Mouse (Mus musculus) limb, embryonic 15.5 days (tissue): ENCODE data around the gene Plcb4. TPM values are rescaled to one million over a fixed set of nuclear protein-coding genes. Genes with fewer than 3 reads are reported as not detected.

Experiments used
- ATAC-seq: fragments of 200-750 bp; cut with Nextera tagmentation; 2 replicates; pipeline ENCODE4 v1.8.0; 2017; ENCODE audit warnings: low read depth, moderate TSS enrichment; ENCODE audit not compliant: insufficient number of reproducible peaks, low FRiP score, low TSS enrichment
- H3K27ac ChIP-seq: fragments of 300-500 bp; sonication (generic); 2 replicates; pipeline ENCODE4 v1.5.1; 2015; ENCODE audit warnings: moderate library complexity, mild to moderate bottlenecking, inconsistent platforms
- H3K27me3 ChIP-seq: fragments of 300-500 bp; sonication (generic); 2 replicates; pipeline ENCODE4 v1.6.1; 2015; ENCODE audit warnings: inconsistent platforms
- H3K36me3 ChIP-seq: fragments of 300-500 bp; sonication (generic); 2 replicates; pipeline ENCODE4 v1.6.1; 2015; ENCODE audit warnings: inconsistent platforms
- H3K4me1 ChIP-seq: fragments of 300-500 bp; sonication (generic); 2 replicates; pipeline ENCODE4 v1.6.1; 2015; ENCODE audit warnings: inconsistent platforms
- H3K4me2 ChIP-seq: fragments of 300-500 bp; sonication (generic); 2 replicates; pipeline ENCODE4 v1.6.1; 2015; ENCODE audit warnings: mild to moderate bottlenecking, inconsistent platforms
- H3K4me3 ChIP-seq: fragments of 300-500 bp; sonication (generic); 2 replicates; pipeline ENCODE4 v1.5.1; 2015; ENCODE audit warnings: mild to moderate bottlenecking, inconsistent platforms
- H3K9ac ChIP-seq: fragments of 300-500 bp; sonication (generic); 2 replicates; pipeline ENCODE4 v1.6.1; 2015; ENCODE audit warnings: inconsistent platforms
- H3K9me3 ChIP-seq: fragments of 300-500 bp; sonication (generic); 2 replicates; pipeline ENCODE4 v1.6.1; 2016; ENCODE audit warnings: inconsistent platforms
- WGBS: fragments of 180-500 bp; shearing (Covaris S2); methylation state at CpG from one replicate; pipeline ENCODE4 v1.1.7; 2015; 5-methylcytosine and 5-hydroxymethylcytosine counted together
- polyA plus RNA-seq: library from polyadenylated mRNA; unstranded; fragments of >200 nt; fragmentation: Nextera tagmentation; extraction: Ambion mirVana; gene quantifications from 2 replicates; pipeline ENCODE4 v1.2.1, GENCODE M21; 2015

The Plcb4 gene
- 14.9 and 17.4 TPM in 2 replicates for polyA plus RNA-seq

- H3K27ac ChIP-seq = peak within 1 kb of the TSS; percentile 90
- H3K27me3 ChIP-seq = no peaks in the 10 kb centered on the region
- peak within 1 kb of the TSS; percentile 87 for H3K4me2 ChIP-seq
- H3K36me3 ChIP-seq = no peaks in the 10 kb centered on the region
- no peaks in the 10 kb centered on the region for H3K9me3 ChIP-seq
- peak within 1 kb of the TSS; percentile 86 for H3K9ac ChIP-seq
- under 1% methylated on average over 69 of the region's 71 CpGs for WGBS
- peak; percentile 81 for ATAC-seq
- peak within 1 kb of the TSS; percentile 83 for H3K4me3 ChIP-seq
- 0 out of 2 replicates have a peak, but pooled peaks cover 3% of the 10 kb centered on the region for H3K4me1 ChIP-seq
Observed at GRCm38 (mm10) chr2:135658486-135659390, at the start of gene Plcb4. Plcb4 (plus strand) TSS chr2:135659011.

GRCm38 (mm10) chr2:135614651-135615261, 44.1 kb upstream of the Plcb4 start:
- H3K4me3 ChIP-seq = no peak overlapping the region

GRCm38 (mm10) chr2:135616090-135616489, 42.7 kb upstream of the Plcb4 start:
- WGBS = 73% methylated on average over 1 of the region's 1 CpGs
- Histone ChIP-seq H3K36me3 (no peaks in the 10 kb centered on the region), H3K4me1 (no peaks in the 10 kb centered on the region), H3K9ac (no peak overlapping the region), H3K9me3 (no peaks in the 10 kb centered on the region), H3K27ac (no peak overlapping the region), H3K4me2 (no peak overlapping the region), H3K4me3 (no peak overlapping the region), H3K27me3 (no peaks in the 10 kb centered on the region)
- ATAC-seq = no peak

More at GRCm38 (mm10) chr2:135614651-135615261, 44.1 kb upstream of the Plcb4 start:
- H3K4me1 ChIP-seq = no peaks in the 10 kb centered on the region
- H3K9ac ChIP-seq = no peak overlapping the region
- no peaks in the 10 kb centered on the region for H3K9me3 ChIP-seq
- H3K27ac ChIP-seq = no peak overlapping the region
- H3K36me3 ChIP-seq = no peaks in the 10 kb centered on the region
- ATAC-seq = no peak
- H3K27me3 ChIP-seq = no peaks in the 10 kb centered on the region
- no peak overlapping the region for H3K4me2 ChIP-seq
- whole genome bisulfite sequencing = 20% methylated on average over 4 of the region's 4 CpGs

DNA sequence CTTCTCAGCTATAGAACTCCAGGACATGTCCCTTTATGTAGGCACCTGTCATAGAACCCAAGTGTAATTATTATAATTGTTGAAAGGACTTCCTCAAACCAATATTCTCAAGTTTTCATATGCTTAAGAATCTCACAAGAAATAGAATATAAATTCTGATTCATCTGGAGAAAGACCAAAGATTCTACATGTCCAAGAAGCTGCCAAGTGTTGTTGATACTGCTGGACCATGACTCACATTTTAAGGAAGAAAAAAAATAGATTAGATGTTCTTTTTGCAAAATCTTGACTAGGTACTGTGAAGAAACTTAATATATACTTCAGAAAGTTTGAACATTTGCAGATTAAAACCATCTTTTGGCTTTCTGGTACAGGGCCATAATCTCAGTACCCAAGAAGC, 40.3 kb upstream of the Plcb4 start:
- H3K27ac ChIP-seq = no peak overlapping the region
- ATAC-seq = no peak

GRCm38 (mm10) chr2:135619956-135620355, 38.9 kb upstream of the Plcb4 start:
- Histone ChIP-seq H3K4me3 (no peak overlapping the region), H3K9ac (no peak overlapping the region), H3K4me2 (no peak overlapping the region), H3K4me1 (no peaks in the 10 kb centered on the region), H3K9me3 (no peaks in the 10 kb centered on the region), H3K36me3 (no peaks in the 10 kb centered on the region), H3K27me3 (no peaks in the 10 kb centered on the region), H3K27ac (no peak overlapping the region)
- 15% methylated on average over 2 of the region's 2 CpGs for WGBS
- ATAC-seq = no peak

More for the DNA sequence above, 40.3 kb upstream of the Plcb4 start:
- Histone ChIP-seq H3K4me2 (no peak overlapping the region), H3K4me1 (no peaks in the 10 kb centered on the region), H3K9ac (no peak overlapping the region), H3K9me3 (no peaks in the 10 kb centered on the region), H3K27me3 (no peaks in the 10 kb centered on the region), H3K4me3 (no peak overlapping the region), H3K36me3 (no peaks in the 10 kb centered on the region)

- ATAC-seq = no peak
- no peak overlapping the region for H3K4me2 ChIP-seq
- WGBS = 86% methylated on average over 2 of the region's 2 CpGs
Observed at GRCm38 (mm10) chr2:135627821-135628220, 31.0 kb upstream of the Plcb4 start.

DNA sequence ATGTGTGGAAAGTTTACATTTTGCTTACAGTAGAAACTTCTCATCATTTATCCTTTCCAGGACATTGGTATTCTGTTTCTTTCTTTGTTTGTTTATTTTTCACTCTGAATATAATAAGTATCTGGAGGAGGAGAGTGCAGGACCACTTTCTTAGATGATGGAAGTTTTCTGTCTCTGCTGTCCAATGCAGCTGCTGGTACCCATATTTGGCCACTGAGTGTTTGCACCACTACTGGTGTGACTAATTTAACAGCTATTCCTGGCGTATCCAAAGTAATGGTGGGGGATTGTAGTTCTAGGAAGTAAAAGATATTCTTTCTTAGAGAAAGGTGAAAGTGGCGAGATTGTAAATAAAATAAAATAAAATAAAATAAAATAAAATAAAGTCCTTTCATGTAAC, 21.6 kb upstream of the Plcb4 start:
- no peak overlapping the region for H3K4me3 ChIP-seq
- no peak overlapping the region for H3K9ac ChIP-seq
- H3K36me3 ChIP-seq = no peaks in the 10 kb centered on the region
- H3K27ac ChIP-seq = no peak overlapping the region
- no peaks in the 10 kb centered on the region for H3K9me3 ChIP-seq
- H3K27me3 ChIP-seq = no peaks in the 10 kb centered on the region
- ATAC-seq = no peak
- WGBS = 70% methylated on average over 2 of the region's 2 CpGs
- H3K4me2 ChIP-seq = no peak overlapping the region
- H3K4me1 ChIP-seq = no peaks in the 10 kb centered on the region

More at GRCm38 (mm10) chr2:135627821-135628220, 31.0 kb upstream of the Plcb4 start:
- Histone ChIP-seq H3K27ac (no peak overlapping the region), H3K9ac (no peak overlapping the region), H3K4me1 (no peaks in the 10 kb centered on the region), H3K9me3 (no peaks in the 10 kb centered on the region), H3K36me3 (no peaks in the 10 kb centered on the region), H3K27me3 (no peaks in the 10 kb centered on the region), H3K4me3 (no peak overlapping the region)

GRCm38 (mm10) chr2:135641002-135641401, 17.8 kb upstream of the Plcb4 start:
- 80% methylated on average over 1 of the region's 1 CpGs for WGBS
- Histone ChIP-seq H3K27me3 (no peaks in the 10 kb centered on the region), H3K4me3 (no peak overlapping the region), H3K36me3 (no peaks in the 10 kb centered on the region), H3K4me1 (no peaks in the 10 kb centered on the region), H3K27ac (no peak overlapping the region), H3K9me3 (no peaks in the 10 kb centered on the region), H3K4me2 (no peak overlapping the region), H3K9ac (no peak overlapping the region)
- no peak for ATAC-seq

- Histone ChIP-seq H3K27ac (no peak overlapping the region), H3K4me1 (no peaks in the 10 kb centered on the region), H3K36me3 (no peaks in the 10 kb centered on the region), H3K9me3 (no peaks in the 10 kb centered on the region), H3K4me2 (no peak overlapping the region), H3K27me3 (no peaks in the 10 kb centered on the region), H3K9ac (no peak overlapping the region), H3K4me3 (no peak overlapping the region)
- ATAC-seq = no peak
- 70% methylated on average over 2 of the region's 2 CpGs for WGBS
Observed at GRCm38 (mm10) chr2:135641636-135642035, 17.2 kb upstream of the Plcb4 start.

DNA sequence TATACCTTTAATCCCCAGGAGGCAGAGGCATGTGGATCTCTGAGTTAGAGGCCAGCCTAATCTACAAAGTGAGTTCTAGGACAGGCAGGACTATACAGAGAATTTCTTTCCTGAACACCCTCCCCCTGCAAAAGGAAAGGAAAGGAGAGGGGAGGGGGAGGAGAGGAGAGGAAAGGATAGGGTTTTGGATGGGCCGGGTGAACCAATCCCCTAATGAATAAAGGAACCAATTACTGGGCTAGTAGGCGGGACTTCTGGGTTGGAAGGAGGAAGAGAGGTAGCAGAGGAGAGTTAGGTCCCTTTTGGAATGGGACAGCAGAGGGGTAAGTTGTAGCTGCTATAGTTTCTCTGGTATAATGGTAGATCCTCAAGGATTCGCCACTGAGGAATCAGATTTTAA, 12.6 kb upstream of the Plcb4 start:
- H3K4me1 ChIP-seq = no peaks in the 10 kb centered on the region
- no peak for ATAC-seq
- H3K36me3 ChIP-seq = no peaks in the 10 kb centered on the region
- WGBS = 75% methylated on average over 3 of the region's 3 CpGs
- no peaks in the 10 kb centered on the region for H3K27me3 ChIP-seq
- no peak overlapping the region for H3K4me2 ChIP-seq
- no peaks in the 10 kb centered on the region for H3K9me3 ChIP-seq
- H3K4me3 ChIP-seq = no peak overlapping the region
- H3K9ac ChIP-seq = no peak overlapping the region
- no peak overlapping the region for H3K27ac ChIP-seq

- Histone ChIP-seq H3K4me2 (no peak overlapping the region), H3K36me3 (no peaks in the 10 kb centered on the region), H3K27me3 (no peaks in the 10 kb centered on the region), H3K9me3 (no peaks in the 10 kb centered on the region), H3K9ac (no peak overlapping the region), H3K4me3 (no peak overlapping the region), H3K27ac (no peak overlapping the region), H3K4me1 (no peaks in the 10 kb centered on the region)
- no peak for ATAC-seq
- 83% methylated on average over 6 of the region's 6 CpGs for WGBS
Observed at GRCm38 (mm10) chr2:135646654-135647053, 12.2 kb upstream of the Plcb4 start.

DNA sequence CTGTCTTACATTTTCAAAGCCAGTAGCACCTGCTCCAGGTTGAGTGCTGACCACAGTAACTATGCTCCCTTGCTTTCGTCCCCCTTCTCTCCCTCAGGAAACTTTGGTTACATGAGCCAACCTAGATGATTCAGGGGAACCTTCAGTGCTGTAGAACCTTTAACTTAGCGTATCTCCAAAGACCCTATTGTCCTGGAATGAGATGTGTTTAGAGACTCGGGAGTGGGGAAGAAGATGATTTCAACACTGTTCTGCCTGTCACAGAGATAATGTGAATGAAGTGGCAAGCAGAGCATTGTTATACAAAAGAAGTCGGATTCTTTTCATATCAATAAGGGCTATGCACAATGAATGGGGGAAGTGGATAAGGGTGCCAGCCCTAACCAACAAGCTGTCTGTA, 10.8 kb upstream of the Plcb4 start:
- Histone ChIP-seq H3K36me3 (no peaks in the 10 kb centered on the region), H3K27me3 (no peaks in the 10 kb centered on the region), H3K4me1 (no peaks in the 10 kb centered on the region), H3K9me3 (no peaks in the 10 kb centered on the region), H3K27ac (no peak overlapping the region), H3K4me2 (no peak overlapping the region), H3K9ac (no peak overlapping the region), H3K4me3 (no peak overlapping the region)
- ATAC-seq = no peak
- WGBS = 87% methylated on average over 4 of the region's 4 CpGs
